Mouse (Mus musculus) forebrain, embryonic 10.5 days (tissue): ENCODE data around the gene Slc10a7. TPM values are rescaled to one million over a fixed set of nuclear protein-coding genes. Genes with fewer than 3 reads are reported as not detected.
A peak's percentile ranks its signal among the peaks of the same experiment; 100 is the strongest.

Source experiments
- DNase-seq: peaks from one replicate; pipeline ENCODE4 v3.0.0-alpha.2; 2017; ENCODE audit warnings: low spot score; ENCODE audit errors: extremely low spot score
- H3K27ac ChIP-seq: fragments of 300-500 bp; sonication (generic); 2 replicates; pipeline ENCODE4 v1.5.1; 2016; ENCODE audit warnings: mild to moderate bottlenecking
- H3K27me3 ChIP-seq: fragments of 300-500 bp; sonication (generic); 2 replicates; pipeline ENCODE4 v1.6.1; 2016; ENCODE audit warnings: mild to moderate bottlenecking; ENCODE audit not compliant: poor library complexity, severe bottlenecking
- H3K36me3 ChIP-seq: fragments of 300-500 bp; sonication (generic); replicated peaks from 2 replicates; pipeline ENCODE4 v1.6.1; 2016; ENCODE audit warnings: mild to moderate bottlenecking, moderate library complexity
- H3K4me1 ChIP-seq: fragments of 300-500 bp; sonication (generic); 2 replicates; pipeline ENCODE4 v1.6.1; 2016
- H3K4me3 ChIP-seq: fragments of 300-500 bp; sonication (generic); 2 replicates; pipeline ENCODE4 v1.5.1; 2016; ENCODE audit warnings: mild to moderate bottlenecking, moderate library complexity
- H3K9me3 ChIP-seq: fragments of 300-500 bp; sonication (generic); 2 replicates; pipeline ENCODE4 v1.6.1; 2016; ENCODE audit warnings: mild to moderate bottlenecking, moderate library complexity
- whole genome bisulfite sequencing: fragments of 180-500 bp; shearing (Covaris S2); methylation state at CpG from one replicate; pipeline ENCODE4 v1.1.7; 2016; 5-methylcytosine and 5-hydroxymethylcytosine counted together
- polyA plus RNA-seq: library from polyadenylated mRNA; unstranded; fragments of >200 nt; fragmentation: Nextera tagmentation; extraction: Ambion mirVana; gene quantifications from 2 replicates; pipeline ENCODE4 v1.2.1, GENCODE M21; 2016

Gene Slc10a7
- polyA plus RNA-seq, 1 experiment from 2014 or later = 10.0 TPM

GRCm38 (mm10) chr8:78556773-78557434 lies 47.8 kb downstream of the Slc10a7 start:
- H3K27ac ChIP-seq = 0 out of 2 replicates have a peak overlapping the region, but pooled peaks have one; percentile 52
- H3K9me3 ChIP-seq = peaks cover 4% of the 10 kb centered on the region
- WGBS = 32% methylated on average over 11 of the region's 11 CpGs

GRCm38 (mm10) chr8:78561620-78562019 lies 52.5 kb downstream of the Slc10a7 start:
- Histone ChIP-seq H3K4me1 (peaks cover 16% of the 10 kb centered on the region), H3K9me3 (peaks cover 4% of the 10 kb centered on the region), H3K27me3 (no peaks in the 10 kb centered on the region), H3K36me3 (peaks cover 9% of the 10 kb centered on the region), H3K27ac (no peak overlapping the region), H3K4me3 (no peak overlapping the region)
- 86% methylated on average over 6 of the region's 6 CpGs for WGBS
- no peak for DNase-seq

More at GRCm38 (mm10) chr8:78556773-78557434, 47.8 kb downstream of the Slc10a7 start:
- peak; percentile 25 for DNase-seq
- Histone ChIP-seq H3K4me1 (peaks cover 23% of the 10 kb centered on the region), H3K36me3 (peaks cover 11% of the 10 kb centered on the region), H3K27me3 (no peaks in the 10 kb centered on the region), H3K4me3 (no peak overlapping the region)

- Histone ChIP-seq H3K4me3 (no peak overlapping the region), H3K36me3 (peaks cover 9% of the 10 kb centered on the region)
These were observed 54.4 kb downstream of the Slc10a7 start for GRCm38 (mm10) chr8:78563466-78564058.

GRCm38 (mm10) chr8:78564200-78564599 lies 55.1 kb downstream of the Slc10a7 start:
- DNase-seq = no peak
- Histone ChIP-seq H3K9me3 (peaks cover 4% of the 10 kb centered on the region), H3K27me3 (no peaks in the 10 kb centered on the region), H3K27ac (no peak overlapping the region), H3K36me3 (peaks cover 9% of the 10 kb centered on the region), H3K4me3 (no peak overlapping the region), H3K4me1 (no peaks in the 10 kb centered on the region)
- 96% methylated on average over 5 of the region's 5 CpGs for WGBS

More at GRCm38 (mm10) chr8:78563466-78564058, 54.4 kb downstream of the Slc10a7 start:
- Histone ChIP-seq H3K27ac (no peak overlapping the region), H3K27me3 (no peaks in the 10 kb centered on the region), H3K9me3 (peaks cover 4% of the 10 kb centered on the region), H3K4me1 (no peaks in the 10 kb centered on the region)
- 89% methylated on average over 2 of the region's 2 CpGs for WGBS
- DNase-seq = no peak

GRCm38 (mm10) chr8:78568196-78568595 lies 59.0 kb downstream of the Slc10a7 start:
- Histone ChIP-seq H3K27me3 (no peaks in the 10 kb centered on the region), H3K36me3 (peaks cover 5% of the 10 kb centered on the region), H3K27ac (no peak overlapping the region), H3K4me3 (no peak overlapping the region), H3K4me1 (peaks cover 3% of the 10 kb centered on the region; the same call in 1 of the 2 replicates), H3K9me3 (no peaks in the 10 kb centered on the region)
- DNase-seq = no peak
- 81% methylated on average over 8 of the region's 8 CpGs for WGBS

GRCm38 (mm10) chr8:78571528-78571927 lies 62.4 kb downstream of the Slc10a7 start:
- Histone ChIP-seq H3K27ac (no peak overlapping the region), H3K27me3 (no peaks in the 10 kb centered on the region), H3K4me1 (peaks cover 12% of the 10 kb centered on the region), H3K36me3 (no peaks in the 10 kb centered on the region; the same call in 1 of the 2 replicates), H3K4me3 (no peak overlapping the region), H3K9me3 (no peaks in the 10 kb centered on the region)
- no peak for DNase-seq
- 81% methylated on average over 9 of the region's 9 CpGs for WGBS

- H3K36me3 ChIP-seq = no peaks in the 10 kb centered on the region
- WGBS = 89% methylated on average over 7 of the region's 7 CpGs
These were observed 65.1 kb downstream of the Slc10a7 start for GRCm38 (mm10) chr8:78574207-78574606.

GRCm38 (mm10) chr8:78577569-78577968 lies 68.4 kb downstream of the Slc10a7 start:
- no peak for DNase-seq
- Histone ChIP-seq H3K4me3 (no peak overlapping the region), H3K9me3 (no peaks in the 10 kb centered on the region), H3K27ac (no peak overlapping the region), H3K4me1 (peaks cover 26% of the 10 kb centered on the region), H3K27me3 (no peaks in the 10 kb centered on the region), H3K36me3 (no peaks in the 10 kb centered on the region)
- 25% methylated on average over 10 of the region's 10 CpGs for WGBS

More at GRCm38 (mm10) chr8:78574207-78574606, 65.1 kb downstream of the Slc10a7 start:
- Histone ChIP-seq H3K9me3 (no peaks in the 10 kb centered on the region), H3K4me3 (no peak overlapping the region), H3K27me3 (no peaks in the 10 kb centered on the region), H3K27ac (no peak overlapping the region), H3K4me1 (peaks cover 30% of the 10 kb centered on the region)
- DNase-seq = no peak

- Histone ChIP-seq H3K4me3 (no peak overlapping the region), H3K27ac (no peak overlapping the region), H3K36me3 (no peaks in the 10 kb centered on the region), H3K4me1 (peaks cover 26% of the 10 kb centered on the region), H3K9me3 (no peaks in the 10 kb centered on the region), H3K27me3 (no peaks in the 10 kb centered on the region)
- 53% methylated on average over 3 of the region's 3 CpGs for WGBS
- DNase-seq = no peak
These were observed 68.9 kb downstream of the Slc10a7 start for GRCm38 (mm10) chr8:78578036-78578435.

- no peaks in the 10 kb centered on the region for H3K27me3 ChIP-seq
- no peaks in the 10 kb centered on the region; the same call in 1 of the 2 replicates for H3K36me3 ChIP-seq
- no peaks in the 10 kb centered on the region for H3K9me3 ChIP-seq
- peaks cover 17% of the 10 kb centered on the region for H3K4me1 ChIP-seq
- no peak for DNase-seq
- H3K27ac ChIP-seq = no peak overlapping the region
- no peak overlapping the region for H3K4me3 ChIP-seq
- 79% methylated on average over 5 of the region's 5 CpGs for WGBS
These were observed 75.0 kb downstream of the Slc10a7 start for GRCm38 (mm10) chr8:78584011-78584776.

GRCm38 (mm10) chr8:78584863-78585262 lies 75.7 kb downstream of the Slc10a7 start:
- 61% methylated on average over 3 of the region's 3 CpGs for WGBS
- DNase-seq = no peak

GRCm38 (mm10) chr8:78595481-78595908 lies 86.3 kb downstream of the Slc10a7 start:
- Histone ChIP-seq H3K27me3 (no peaks in the 10 kb centered on the region), H3K36me3 (no peaks in the 10 kb centered on the region; the same call in 1 of the 2 replicates), H3K9me3 (no peaks in the 10 kb centered on the region), H3K4me3 (no peak overlapping the region), H3K4me1 (peaks cover 4% of the 10 kb centered on the region; the same call in 1 of the 2 replicates), H3K27ac (no peak overlapping the region)
- DNase-seq = no peak
- WGBS = 89% methylated on average over 6 of the region's 6 CpGs

More at GRCm38 (mm10) chr8:78584863-78585262, 75.7 kb downstream of the Slc10a7 start:
- Histone ChIP-seq H3K4me3 (no peak overlapping the region), H3K36me3 (no peaks in the 10 kb centered on the region; the same call in 1 of the 2 replicates), H3K27ac (no peak overlapping the region), H3K9me3 (no peaks in the 10 kb centered on the region), H3K27me3 (no peaks in the 10 kb centered on the region), H3K4me1 (peaks cover 17% of the 10 kb centered on the region)
